Mouse (Mus musculus) embryonic fibroblast, embryonic 13.5 days (primary cell): ENCODE data around the gene Dennd2a.

ENCODE experiments used
- CTCF ChIP-seq: IDR thresholded peaks from 2 replicates; pipeline ENCODE4 v1.5.1; 2011; ENCODE audit warnings: mild to moderate bottlenecking, control low read depth, low read length, moderate library complexity, borderline replicate concordance; ENCODE audit not compliant: insufficient read depth
- POLR2A ChIP-seq: IDR thresholded peaks from 2 replicates; pipeline ENCODE4 v1.6.1; 2011; ENCODE audit warnings: low read depth, mild to moderate bottlenecking, control low read depth, low read length, moderate library complexity

DNA sequence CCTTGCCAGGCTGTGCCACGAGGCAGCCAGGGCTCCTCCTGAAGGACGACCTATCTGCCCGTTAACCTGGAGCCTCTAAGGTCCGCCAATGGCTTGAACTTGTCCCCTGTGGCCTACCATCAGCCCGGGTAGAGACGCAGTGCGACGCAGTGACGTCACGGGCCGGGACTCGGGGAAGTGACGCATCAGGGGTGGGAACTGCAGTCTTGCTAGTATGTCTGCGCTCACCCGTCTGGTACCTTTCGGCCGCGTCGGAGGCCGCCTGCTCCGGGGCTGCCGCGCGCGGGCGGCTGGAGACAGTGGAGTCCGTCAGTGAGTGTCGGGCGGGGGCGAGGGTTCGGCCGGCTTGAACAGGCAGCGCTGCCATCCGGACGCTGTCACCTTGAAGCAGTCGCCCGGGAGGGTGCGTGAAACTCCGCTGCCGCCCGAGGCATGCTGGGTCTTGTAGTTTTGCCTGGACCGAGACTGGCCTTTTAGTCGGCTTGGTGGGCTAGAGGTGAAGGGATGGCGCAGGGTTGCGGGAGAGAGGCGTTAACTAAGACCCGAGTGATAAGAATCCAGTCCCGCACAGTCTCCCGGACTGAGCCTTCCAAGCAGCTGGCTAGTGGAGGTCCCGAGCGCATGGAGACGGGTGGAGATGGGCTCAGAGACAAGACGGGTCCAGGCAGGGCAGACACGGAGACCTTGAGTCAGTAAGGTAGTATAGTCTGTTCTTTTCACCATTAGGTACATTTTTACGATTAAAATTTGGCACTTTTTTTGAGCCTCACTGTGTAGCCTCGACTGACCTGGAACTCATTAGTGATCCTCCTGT is 34.9 kb upstream of the Dennd2a start, which contains the start of gene Ndufb2:
- TF ChIP-seq CTCF (no peak), POLR2A (peak; percentile 77)
